In genomic region chr1:185657286-185657685, GRCm38 (mm10) we compare ENCODE assay signal across 29 mouse cellular contexts.
"Had no signal": no experiment of that assay in that cellular context is flagged by ENCODE, and none has a peak within 500 bp of the region (broad histone marks: within the 10 kb centered on the region; RNA-seq: fewer than 3 reads in every experiment).

No protein-coding gene starts in this region.

- H3K9me3 ChIP-seq: limb, embryonic 10.5 days; limb, embryonic 12.5 days; limb, embryonic 13.5 days; limb, embryonic 15.5 days; liver, embryonic 12.5 days; liver, embryonic 13.5 days; liver, embryonic 15.5 days; lung, embryonic 15.5 days; midbrain, embryonic 10.5 days; midbrain, embryonic 12.5 days; midbrain, embryonic 13.5 days; midbrain, embryonic 15.5 days; neural tube, embryonic 12.5 days; neural tube, embryonic 13.5 days had no signal

- H3K27ac ChIP-seq: limb, embryonic 10.5 days; limb, embryonic 12.5 days; limb, embryonic 13.5 days; limb, embryonic 15.5 days; liver, embryonic 12.5 days; liver, embryonic 13.5 days; liver, embryonic 14.5 days; liver, embryonic 15.5 days; lung, embryonic 15.5 days; macrophage; midbrain, embryonic 10.5 days; midbrain, embryonic 12.5 days; midbrain, embryonic 13.5 days; midbrain, embryonic 15.5 days; neural tube, embryonic 12.5 days; neural tube, embryonic 13.5 days had no signal

- H3K27me3 ChIP-seq: limb, embryonic 12.5 days; limb, embryonic 13.5 days; limb, embryonic 15.5 days; liver, embryonic 12.5 days; liver, embryonic 13.5 days; liver, embryonic 15.5 days; lung, embryonic 15.5 days; megakaryocyte, embryonic 14.5 days; midbrain, embryonic 12.5 days; midbrain, embryonic 13.5 days; midbrain, embryonic 15.5 days; neural tube, embryonic 12.5 days; neural tube, embryonic 13.5 days had no signal

- H3K4me3 ChIP-seq: limb, embryonic 10.5 days; limb, embryonic 12.5 days; limb, embryonic 13.5 days; limb, embryonic 15.5 days; liver, embryonic 12.5 days; liver, embryonic 13.5 days; liver, embryonic 15.5 days; lung, embryonic 15.5 days; megakaryocyte, embryonic 14.5 days; midbrain, embryonic 10.5 days; midbrain, embryonic 12.5 days; midbrain, embryonic 13.5 days; midbrain, embryonic 15.5 days; myocyte; neural tube, embryonic 12.5 days; neural tube, embryonic 13.5 days had no signal

- H3K36me3 ChIP-seq: limb, embryonic 10.5 days; limb, embryonic 12.5 days; limb, embryonic 13.5 days; limb, embryonic 15.5 days; liver, embryonic 12.5 days; liver, embryonic 13.5 days; liver, embryonic 15.5 days; lung, embryonic 15.5 days; midbrain, embryonic 10.5 days; midbrain, embryonic 12.5 days; midbrain, embryonic 13.5 days; midbrain, embryonic 15.5 days; neural tube, embryonic 12.5 days; neural tube, embryonic 13.5 days had no signal

- DNase-seq: left cerebral cortex, postnatal 4 days; liver; liver, embryonic 13.5 days; liver, postnatal 0 days; lung, adult 18-20 months; lung, adult 2 months; lung, embryonic 14.5 days; lung, postnatal 10 days; lung, postnatal 14 days; lung, postnatal 36 days; lung, postnatal 4 days; midbrain, embryonic 14.5 days had no signal

- H3K4me1 ChIP-seq: limb, embryonic 10.5 days; limb, embryonic 12.5 days; limb, embryonic 13.5 days; limb, embryonic 15.5 days; liver, embryonic 12.5 days; liver, embryonic 13.5 days; liver, embryonic 15.5 days; lung, embryonic 15.5 days; megakaryocyte, embryonic 14.5 days; midbrain, embryonic 10.5 days; midbrain, embryonic 12.5 days; midbrain, embryonic 13.5 days; midbrain, embryonic 15.5 days; neural tube, embryonic 12.5 days; neural tube, embryonic 13.5 days had no signal
